Mouse (Mus musculus): ENCODE data around the gene Emc9.

Gene Emc9

GRCm38 (mm10) chr14:55558740-55559448, 26.2 kb downstream of the Emc9 start:
- DNase-seq, result no peak

GRCm38 (mm10) chr14:55557587-55557986, 27.5 kb downstream of the Emc9 start:
- peak; percentile 42 for DNase-seq

DNA sequence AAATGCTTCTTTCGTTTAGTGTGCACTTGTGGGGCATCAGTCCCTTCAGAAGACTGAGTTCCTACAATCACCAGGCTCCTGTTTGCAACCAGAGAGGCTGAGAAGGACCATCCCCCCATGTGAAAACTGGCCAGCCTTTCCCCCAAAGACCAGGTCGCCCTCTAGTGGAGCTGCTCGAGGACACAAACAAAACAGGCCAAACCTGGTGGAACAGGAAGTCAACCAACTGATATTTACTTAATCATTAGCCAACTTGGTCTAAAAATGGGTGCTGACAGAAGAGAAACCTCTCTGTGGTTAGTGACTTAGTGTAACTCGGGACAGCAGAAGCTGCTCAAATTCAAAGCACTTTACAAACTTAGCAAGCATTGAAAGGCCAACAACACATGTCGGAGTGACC, 28.1 kb downstream of the Emc9 start:
- peak; percentile 89 for DNase-seq

GRCm38 (mm10) chr14:55555788-55556187, 29.3 kb downstream of the Emc9 start:
- DNase-seq, result no peak

DNA sequence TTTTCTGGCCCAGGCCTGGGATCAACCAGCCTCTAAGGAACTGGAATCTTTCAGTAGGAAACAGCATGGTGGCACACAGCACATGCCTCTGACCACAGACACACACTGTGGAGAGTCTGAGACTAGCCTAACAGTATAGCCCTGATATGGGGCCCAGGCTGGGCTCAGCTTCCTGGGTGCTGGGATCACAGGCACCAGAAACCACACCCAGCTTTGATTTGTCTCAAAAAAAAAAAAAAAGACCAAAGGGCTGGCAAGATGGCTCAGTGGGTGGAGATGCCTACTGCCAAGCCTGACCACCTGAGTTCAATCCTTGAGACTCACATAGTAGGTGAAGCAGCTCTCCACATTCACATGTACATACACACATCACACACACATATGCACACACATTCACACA, 30.5 kb downstream of the Emc9 start:
- DNase-seq, result no peak

- DNase-seq, result no peak
Measured at GRCm38 (mm10) chr14:55551794-55552193, 33.3 kb downstream of the Emc9 start.

DNA sequence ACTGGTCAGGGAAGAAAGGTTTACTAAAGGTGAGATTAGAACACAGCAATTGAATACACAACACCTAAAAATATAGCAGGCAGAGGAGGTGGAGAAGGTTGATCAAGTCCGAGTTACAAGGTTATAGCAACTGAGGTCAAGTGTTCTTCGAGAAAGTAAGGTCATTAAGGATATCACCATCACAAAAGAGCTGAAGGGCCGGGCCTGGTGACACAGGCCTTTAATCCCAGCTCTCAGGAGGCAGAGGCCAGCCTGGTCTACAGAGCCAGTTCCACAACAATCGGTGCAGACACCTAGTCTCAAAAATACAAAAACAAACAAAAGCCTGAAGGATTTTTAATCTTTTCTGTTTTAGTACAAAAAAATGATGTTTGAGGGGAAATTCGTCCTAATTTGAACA, 33.8 kb downstream of the Emc9 start:
- DNase-seq, result no peak

- DNase-seq, result no peak
Measured at GRCm38 (mm10) chr14:55550191-55550590, 34.9 kb downstream of the Emc9 start.

GRCm38 (mm10) chr14:55544334-55544733, 40.8 kb downstream of the Emc9 start:
- DNase-seq, result no peak

- no peak for DNase-seq
Measured at GRCm38 (mm10) chr14:55542268-55542667, 42.8 kb downstream of the Emc9 start.

GRCm38 (mm10) chr14:55540787-55541321, 44.2 kb downstream of the Emc9 start:
- peak; percentile 86 for DNase-seq

DNA sequence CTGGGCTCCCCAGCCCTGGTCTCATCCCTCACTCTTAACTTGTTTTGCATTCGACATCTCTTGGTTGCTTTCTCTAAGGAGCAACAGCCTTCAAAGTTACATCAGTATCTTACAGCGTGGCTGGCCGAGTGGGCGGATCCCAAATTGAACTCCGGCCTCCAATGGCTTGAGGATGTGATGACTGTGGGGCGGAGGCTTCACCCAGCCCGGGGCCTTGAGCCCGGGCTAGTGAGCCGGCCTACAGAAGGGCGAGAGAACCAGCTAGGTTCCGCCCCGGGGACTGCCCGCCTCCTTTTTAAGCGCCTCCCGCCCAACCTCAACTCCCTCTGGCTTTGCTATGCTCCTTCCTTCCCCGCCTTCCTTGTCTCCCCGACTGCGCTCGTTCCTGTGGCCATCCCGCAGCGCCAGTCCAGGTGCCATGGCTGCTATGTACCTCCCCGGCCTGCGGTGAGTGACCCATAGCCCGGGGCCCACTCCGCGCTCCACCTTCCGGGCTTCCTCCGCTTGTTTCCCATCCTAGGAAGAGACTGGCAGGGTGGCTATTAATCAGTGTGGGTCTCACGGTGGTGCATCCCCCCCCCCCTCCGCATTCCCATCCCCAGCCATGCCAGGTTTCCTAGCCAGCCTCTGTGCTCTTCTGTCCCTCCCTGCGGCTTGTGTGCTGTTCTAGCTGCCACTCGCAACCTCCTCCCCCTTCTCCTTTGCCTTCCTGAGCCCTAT, 44.9 kb downstream of the Emc9 start, which contains the start of gene Pck2:
Pck2 (plus strand) TSS at position 200 of the 720 bp plus-strand sequence.
- peak; percentile 93 for DNase-seq

DNA sequence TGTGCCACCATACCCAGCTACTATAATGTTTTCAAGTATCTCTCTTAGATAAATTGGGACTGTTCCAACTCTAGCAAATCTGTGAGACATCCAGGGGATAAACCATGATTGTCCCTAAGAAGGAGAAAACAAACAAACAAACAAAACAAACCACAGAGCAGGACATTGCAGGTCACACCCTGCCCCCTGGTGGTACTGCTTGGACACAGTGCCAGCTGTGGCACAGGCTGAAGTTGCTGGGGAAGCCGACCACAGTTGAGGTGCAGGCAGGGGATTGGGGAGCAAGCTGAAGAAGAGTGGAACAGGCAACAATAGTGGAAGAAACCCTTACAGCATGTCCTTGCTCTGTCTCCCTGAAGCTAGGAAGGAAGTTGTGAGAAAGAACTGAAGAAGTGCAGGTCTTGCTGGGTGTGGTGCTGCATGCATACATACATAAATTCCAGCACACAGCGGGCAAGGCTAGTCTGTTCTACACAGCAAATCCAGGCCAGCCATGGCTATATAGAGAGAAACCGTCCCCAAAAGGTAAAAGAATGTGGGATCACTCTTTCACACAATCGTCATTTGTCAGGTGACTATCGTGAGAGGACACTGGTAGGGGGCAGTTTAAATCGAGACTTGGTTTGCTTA, 48.9 kb downstream of the Emc9 start:
- DNase-seq, result peak; percentile 62

Data from kidney, postnatal 14 days (tissue).